Mouse (Mus musculus) layer of hippocampus, postnatal 10 days (tissue): ENCODE data around the gene Tmem132d. TPM values are rescaled to one million over a fixed set of nuclear protein-coding genes. Genes with fewer than 3 reads are reported as not detected.

Source experiments
- DNase-seq, 2 experiments: peaks; one replicate each; pipeline ENCODE4 v3.0.0; 2021; ENCODE audit warnings: low spot score in 2 of 2
- long read RNA-seq: library from polyadenylated mRNA; stranded (forward); transcript quantifications from one replicate; pipeline ENCODE4 v2.0.0, GENCODE M21; 2023
- total RNA-seq, 2 experiments: library from RNA; stranded (reverse); gene quantifications; 2 replicates each; pipeline ENCODE4 v1.2.3; 2021

Tmem132d gene
- total RNA-seq, result 10 to 100 TPM; 14.3 to 16.3 TPM
- long read RNA-seq, full-length matches to known transcripts, result 1 of 4 reads
- long read RNA-seq, partial matches to known transcripts, result 0 of 4 reads
- long read RNA-seq, other reads (novel, unspliced or antisense), result 3 of 4 reads

DNA sequence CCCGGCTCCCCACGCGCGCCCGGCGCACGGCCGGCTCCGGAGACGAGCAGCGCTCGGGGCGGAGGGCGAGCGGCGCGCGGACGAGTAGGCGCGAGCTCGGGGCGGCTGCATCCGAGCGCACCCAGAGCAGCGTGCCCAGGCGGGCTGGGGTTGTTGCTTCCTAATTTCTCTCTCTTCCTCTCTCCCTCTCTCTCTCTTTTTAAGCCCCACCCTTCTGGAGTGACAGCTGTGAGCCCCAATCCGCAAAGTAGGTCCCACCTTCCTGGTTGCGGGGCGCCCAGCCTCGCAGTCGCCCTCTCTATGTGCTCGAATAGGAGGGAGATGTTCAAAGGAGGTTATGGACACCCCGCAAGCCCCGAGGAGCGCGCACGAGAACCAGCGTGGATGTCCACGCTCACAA is at the start of gene Tmem132d:
Tmem132d (minus strand) TSS at position 162 of the 400 bp plus-strand sequence.
- DNase-seq, result peak; percentile 60 to 73

DNA sequence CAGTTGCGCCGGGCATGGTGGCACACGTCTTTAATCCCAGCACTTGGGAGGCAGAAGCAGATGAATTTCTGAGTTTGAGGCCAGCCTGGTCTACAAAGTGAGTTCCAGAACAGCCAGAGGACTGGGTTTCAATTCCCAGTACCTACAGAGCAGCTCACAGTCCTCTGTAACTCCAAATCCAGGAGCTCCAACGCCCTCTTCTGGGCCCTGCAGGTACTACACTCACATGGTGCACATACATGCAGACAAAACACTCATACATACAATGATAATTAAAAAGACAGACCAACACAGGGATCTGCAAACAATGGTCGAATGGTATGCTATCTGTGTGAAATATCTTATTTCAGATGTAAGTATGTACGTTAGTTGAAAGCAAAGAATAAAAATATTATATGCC is 47.9 kb upstream of the Tmem132d start:
- no peak for DNase-seq

DNA sequence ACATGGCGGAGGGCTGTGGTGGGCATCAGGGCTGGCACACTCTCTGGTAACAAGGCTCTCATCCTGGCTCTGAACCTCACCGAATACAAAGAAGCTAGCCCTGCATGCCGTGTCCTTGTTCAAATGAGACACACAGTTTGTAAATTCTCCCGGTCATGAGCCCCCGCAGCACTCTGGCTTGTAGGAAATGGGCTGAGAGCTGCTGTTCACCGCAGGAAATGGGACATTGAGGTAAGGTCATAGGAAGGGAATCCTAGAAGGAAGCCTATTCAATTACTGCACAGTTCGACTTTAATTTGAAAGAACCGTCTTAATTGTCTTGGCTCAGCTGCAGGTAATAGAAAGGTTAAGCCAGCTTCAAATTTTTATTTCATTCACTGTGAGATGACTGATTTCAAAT is 42.5 kb upstream of the Tmem132d start:
- no peak for DNase-seq

DNA sequence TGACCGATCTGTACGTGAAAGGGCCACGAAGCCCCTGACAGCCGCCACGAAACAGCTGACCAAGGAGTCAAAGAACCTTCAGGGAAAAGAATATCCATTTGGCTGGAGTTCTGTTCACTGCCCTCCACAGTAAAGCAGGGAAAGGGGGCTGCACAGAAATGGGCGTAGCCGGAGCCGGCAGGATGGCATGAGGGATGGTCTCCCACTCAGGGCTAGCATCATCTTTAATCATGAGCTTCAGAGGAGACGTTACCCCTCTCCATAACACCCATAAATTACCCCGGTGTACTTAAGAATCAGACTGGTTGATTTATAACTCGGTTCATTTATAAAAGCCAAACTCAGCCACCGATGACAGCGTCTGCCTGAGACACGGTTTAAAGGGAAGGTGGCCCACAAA is 36.9 kb upstream of the Tmem132d start:
- no peak for DNase-seq

DNA sequence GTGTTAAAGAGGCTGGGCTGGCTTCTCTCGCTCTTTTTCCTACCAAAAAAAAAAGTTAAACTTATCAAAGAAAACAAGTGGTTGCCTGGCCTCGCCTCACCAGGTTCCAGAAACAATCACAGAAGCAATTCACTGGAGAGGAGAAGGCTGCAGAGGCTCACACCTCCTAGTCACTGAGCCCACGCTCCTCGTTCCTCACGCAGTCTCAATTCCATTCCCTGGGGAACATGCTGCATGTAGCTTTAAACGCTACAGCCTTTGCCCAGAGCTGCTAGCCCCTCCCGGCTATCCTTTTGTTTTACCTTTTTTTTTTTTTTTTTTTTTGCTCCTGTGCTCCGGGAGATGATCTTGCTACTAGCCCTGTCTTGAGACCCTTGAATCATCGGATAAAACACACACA is 31.6 kb upstream of the Tmem132d start:
- DNase-seq, result no peak

DNA sequence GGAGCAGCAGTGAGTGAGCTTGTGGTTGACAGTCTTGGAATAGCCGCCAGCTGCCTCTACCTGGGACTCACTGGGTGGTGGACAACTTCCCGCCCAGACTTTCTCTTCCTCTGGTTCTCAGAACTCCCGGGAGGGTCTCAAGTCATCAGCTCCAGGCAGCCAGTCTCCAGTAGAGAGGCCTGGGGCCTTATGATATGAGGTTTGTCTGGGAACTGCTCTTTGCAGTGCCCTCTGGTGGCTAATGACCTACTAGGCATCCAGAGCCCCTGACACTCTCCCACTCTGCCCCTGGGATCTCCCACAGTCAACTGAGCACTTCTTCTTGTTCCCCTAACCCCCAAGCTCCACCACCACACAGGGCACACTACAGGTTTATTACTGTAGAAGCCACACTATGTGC is 27.7 kb upstream of the Tmem132d start:
- no peak for DNase-seq

DNA sequence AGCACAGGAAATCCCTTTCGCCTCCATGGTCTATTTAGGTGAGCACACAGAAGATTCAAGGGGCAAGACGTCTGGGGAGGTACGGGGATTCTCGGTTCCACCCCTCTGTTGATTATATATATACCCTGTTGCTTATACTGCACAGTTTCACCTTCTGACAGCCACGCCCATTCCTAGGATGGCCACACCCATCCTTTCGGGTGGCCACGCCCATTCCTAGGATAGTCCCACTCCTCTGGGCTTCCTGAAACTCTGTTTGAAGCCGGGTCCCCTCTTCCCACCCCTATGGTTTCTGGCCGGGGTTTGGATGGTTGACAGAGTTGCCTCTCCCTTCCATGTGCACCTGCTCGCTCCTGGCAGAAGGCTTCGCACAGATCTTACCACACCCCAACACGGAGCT is 22.9 kb upstream of the Tmem132d start:
- no peak for DNase-seq

DNA sequence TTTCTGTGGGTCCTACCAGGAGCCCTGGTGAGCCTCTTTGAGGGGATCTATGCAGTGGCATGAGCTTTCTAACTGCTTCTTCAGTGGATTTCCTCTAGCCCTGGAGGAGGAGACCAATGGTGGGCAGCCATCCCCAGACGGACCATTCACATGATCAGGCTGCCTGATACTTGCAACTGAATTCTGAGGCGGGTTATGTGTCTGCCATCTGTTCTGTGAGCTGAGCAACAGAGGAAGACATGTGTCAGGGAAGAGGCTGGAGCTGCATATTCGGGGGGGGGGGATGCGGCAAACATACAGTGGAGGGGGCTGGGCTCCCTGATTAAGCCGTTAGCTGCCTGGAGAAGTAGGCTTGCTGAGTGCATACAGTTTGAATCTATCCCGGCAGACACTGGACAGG is 19.3 kb upstream of the Tmem132d start:
- DNase-seq, result peak in 1 of 2 experiments; percentile 16

DNA sequence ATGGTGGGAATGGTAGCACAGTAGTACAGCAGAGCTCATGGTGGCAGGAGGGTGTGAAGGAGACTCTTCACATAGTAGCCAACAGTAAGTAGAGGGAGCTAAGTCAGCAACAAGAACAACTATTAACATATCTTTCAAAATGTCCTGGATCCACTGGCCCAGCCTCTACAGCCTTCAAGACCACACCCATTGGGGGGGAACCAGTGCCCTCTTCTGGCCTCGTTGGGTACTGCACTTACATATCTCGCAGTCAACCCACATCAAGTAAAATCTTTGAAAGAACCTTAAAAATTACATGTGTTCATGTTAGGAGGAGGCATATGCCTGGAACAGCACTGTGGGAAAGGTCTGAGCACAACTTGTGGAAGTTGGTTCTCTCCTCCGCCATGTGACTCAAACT is 17.9 kb upstream of the Tmem132d start:
- DNase-seq, result peak in 1 of 2 experiments; percentile 15

DNA sequence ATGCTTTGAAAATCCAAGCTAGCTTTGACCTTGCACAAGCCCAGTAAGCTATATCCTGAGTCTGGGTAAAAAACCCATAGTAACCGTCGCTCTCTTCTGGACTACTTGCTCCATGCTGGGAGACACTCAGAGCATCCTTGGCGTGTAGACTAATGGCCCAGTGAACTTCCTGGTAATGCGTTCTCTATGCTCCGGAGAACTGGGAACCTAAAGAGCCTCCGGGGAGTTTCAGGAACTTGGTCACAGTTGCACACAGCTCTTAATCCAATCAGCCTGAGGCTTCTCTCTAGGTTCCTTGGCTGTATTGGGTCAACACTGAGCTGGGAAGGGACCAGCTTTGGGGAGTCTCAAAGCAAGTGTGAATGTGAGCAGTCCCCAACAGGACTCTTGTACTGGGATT is 12.0 kb upstream of the Tmem132d start:
- no peak for DNase-seq

DNA sequence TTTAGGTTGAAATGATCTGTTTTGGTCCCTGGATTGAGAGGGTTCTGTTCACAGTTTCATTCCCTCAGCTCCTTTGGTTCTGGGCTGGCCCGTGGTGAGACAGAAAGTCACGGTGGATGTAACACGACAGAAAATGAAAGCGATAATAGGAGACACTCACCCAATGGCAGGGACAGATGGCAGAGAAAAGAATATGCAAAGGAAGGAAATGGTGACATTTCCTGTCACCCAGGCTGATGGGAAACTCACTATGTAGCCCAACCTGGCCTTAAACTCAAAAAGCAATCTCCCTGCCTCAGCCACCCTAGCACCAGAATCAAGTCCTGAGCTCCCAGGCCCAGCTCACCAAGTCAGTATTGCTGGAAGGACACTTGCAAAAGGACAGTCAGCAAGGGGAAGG is 11.0 kb upstream of the Tmem132d start:
- no peak for DNase-seq

DNA sequence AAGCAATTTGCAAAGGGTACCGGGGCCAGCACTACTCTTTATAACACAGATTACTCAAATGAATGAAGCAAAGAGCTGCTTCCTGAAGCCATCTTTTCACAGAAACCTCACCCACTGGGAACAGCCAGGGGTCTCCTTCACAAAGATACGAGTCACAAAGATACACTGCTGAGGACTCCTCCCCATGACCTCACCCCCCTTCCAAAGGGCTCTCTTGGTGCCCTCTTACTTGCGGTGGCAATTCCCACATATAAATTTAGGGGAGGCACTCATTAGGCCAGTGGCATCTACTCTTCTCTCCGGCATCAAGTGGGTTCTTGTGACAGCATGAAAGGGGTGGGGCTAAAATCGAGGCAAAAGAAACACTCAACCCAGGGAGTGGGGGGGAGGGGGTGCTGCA is 8.2 kb upstream of the Tmem132d start:
- no peak for DNase-seq

DNA sequence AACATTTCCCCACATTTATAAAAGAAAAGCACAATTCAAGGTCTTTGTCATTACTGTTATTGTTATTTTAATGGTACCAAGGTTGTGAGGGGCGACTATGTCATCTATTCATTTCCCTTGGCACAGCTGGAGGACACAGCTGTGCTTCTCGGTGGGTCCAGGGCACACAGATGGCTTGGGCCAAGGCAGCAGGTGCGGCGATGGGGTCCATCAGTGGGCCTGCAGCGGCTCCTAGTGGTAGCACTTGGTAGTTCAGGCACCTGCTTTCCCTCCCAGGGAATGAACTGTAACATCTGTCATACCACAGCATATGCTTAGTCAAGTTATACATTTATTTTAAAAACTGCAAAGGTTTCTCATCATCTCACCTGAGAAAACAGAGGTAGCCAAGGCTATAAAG is 7.0 kb upstream of the Tmem132d start:
- DNase-seq, result peak; percentile 76 to 84

DNA sequence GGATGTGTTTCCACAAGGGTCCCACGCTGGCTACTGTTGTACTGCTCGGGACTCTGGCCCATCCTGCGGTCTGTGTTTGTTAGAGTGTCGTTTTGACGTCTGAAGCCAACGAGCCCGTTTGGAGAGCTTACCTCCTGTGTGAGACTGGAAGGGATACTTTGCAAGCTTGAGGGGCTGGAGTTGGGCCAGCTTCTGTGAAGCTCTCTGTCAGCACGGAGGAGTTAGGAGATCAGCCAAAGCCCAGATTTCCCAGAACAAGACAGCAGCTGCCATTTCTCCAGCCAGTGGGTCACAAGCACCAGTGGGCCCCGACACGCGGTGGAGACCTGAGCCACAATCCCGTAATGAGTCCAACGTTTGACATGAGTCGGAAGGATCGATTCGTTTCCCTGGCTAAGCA is 5.2 kb upstream of the Tmem132d start:
- DNase-seq, result no peak

DNA sequence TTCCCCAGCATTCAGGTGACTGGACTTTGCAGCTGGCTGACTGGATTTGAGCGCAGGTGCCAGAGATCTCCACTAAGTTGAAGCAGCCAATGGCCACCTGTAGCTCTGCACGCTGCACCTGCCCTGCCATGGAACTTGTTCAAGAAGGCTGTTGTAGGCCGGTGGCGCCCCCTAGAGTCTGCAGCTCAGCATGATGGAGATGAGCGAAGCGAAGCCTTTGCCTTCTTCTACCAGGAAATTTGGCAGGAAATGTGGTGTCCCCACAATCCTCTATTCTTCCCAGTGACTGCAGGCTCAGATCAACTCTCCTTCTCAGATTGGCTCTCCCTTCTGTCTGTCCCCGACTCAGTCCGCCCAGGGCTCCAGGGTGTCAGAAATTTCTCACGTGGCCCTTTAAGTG is 4.0 kb upstream of the Tmem132d start:
- peak; percentile 86 to 88 for DNase-seq

DNA sequence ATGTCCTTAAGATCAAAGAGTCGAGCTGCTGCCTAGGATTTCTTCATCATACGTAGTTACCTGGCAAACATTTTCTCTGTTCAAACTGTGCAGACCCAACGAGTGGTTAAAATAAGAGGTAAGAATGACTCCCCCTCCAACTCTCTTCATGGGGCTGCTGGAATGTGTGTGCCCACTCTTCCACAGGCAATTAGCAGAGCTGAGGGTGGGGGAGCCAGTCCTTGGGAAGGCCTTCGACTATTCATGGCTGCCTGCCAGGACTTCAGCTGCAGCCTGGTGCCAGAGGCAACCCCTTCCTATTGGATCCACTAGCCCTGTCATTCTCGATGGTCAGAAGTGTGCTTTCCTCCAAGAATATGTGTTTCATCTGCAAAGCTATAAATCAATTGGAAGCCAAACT is 2.8 kb upstream of the Tmem132d start:
- no peak for DNase-seq

DNA sequence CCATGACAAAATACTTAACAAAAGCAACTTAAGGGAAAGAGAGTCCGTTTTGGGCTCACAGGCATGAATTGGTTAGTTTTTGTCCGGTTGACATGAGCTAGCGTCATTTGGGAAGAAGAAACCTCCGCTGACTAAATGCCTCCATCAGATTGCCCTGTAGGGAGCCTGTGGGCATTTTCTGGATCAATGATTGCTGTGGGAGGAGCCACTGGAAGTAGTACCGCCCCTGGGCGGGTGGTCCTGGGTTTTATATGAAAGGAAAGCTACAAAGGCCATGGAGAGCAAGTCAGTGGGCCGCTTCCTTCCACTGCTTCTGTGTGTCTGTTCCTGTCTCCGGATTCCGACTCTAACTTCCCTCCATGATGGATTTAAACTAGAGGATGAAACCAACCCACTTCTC is 909 bp upstream of the Tmem132d start:
- DNase-seq, result no peak

DNA sequence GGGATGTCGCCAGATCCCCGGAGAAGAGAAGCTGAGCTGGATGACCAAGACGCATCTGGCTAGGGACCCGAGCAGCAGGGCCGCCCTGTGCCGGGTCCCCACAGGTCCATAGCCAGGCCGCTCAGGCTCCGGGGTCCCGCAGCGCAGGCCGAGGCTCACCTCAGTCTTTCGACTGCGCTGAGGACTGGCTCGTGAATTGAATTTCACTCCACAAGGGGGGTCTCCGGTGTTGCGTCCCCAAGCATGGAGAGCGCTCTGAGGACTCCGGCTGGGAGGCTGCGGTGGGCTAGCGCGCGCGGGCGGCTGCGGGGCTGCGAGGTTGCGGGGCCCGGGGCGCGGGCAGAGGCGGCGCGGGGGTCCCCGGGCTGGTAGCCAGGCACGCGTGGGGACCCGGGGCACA is 455 bp downstream of the Tmem132d start:
- no peak for DNase-seq

DNA sequence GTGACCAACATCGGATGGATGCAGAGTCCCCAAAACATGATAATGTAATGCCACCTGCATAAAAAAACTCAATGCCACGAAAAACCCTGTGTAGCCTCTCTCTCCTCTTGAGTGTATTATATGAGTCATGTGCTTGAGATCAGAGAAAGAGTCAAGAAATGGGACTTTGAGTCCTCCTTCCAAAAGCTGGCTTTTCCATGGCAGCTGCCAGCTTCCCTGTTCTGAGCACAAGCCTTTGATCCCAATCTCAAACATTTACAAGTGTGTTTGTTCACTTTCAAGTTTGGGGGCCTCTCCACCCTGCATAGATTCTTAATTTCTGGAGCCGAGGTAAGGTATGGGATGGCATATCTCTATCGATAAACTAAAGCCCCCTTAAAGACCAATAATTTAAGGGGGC is 8.2 kb downstream of the Tmem132d start:
- no peak for DNase-seq

DNA sequence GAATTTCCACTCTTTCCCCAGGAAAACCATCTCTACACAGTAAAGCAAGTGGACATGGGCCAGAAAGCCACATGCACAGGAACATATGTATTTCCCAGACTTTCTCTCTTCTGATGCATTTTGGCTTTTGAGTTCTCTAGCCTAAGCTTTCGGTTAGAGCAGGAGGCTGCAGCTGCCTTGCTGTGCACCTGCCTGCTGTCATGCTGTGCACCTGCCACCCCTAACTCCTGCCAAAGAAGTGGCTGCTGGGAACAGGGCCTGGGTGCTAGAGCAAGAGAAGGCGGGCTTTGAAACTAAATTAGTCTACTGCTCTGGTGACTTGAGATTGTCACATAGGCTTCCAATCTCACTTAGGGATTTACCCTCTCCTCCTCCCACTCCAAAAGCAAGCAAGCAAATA is 8.7 kb downstream of the Tmem132d start:
- DNase-seq, result no peak

DNA sequence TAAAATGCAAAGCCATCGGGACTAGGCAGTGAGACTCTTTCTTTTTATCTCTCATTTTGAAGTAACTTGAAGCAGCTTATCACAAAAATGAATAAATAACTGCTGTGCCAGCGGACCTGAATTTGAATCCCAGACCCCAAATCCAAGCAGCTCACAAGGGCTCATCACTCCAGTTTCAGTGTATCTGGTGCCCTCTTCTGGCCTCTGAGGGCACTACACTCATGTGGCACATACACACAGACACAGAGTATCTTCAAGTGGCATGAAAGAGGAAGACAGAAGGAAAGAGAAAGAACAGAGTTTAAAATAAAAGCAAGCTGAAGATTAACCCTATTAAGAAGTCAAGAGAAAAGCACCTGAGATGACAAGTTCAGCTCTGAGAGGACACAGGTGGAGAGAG is 10.8 kb downstream of the Tmem132d start:
- DNase-seq, result no peak

DNA sequence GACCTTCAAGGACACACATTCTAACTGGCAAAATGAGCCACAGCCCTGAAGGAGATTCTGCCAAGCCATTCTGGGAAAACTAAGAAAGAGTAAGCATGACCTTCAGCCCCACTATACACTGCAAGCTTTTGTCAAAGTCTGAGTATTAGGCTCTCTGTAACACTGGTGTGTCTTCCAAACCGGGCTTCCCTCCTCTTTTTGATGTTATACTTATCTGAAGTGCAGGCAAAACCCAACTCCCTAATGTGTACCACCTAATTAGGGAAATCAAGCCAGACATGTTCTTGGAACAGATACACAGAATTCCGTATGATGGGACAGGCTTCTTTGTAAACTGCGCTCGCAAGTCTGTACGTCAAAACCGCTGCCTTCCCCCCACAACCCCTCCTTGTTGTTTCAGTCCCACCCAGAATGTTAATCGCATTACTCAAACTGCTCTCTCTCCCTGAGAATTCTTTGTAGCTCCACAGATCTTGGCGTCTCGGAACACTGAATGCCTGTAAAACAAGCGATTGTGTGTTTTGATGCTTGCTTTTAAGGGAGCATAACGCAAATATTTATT is 14.6 kb downstream of the Tmem132d start:
- DNase-seq, result no peak

DNA sequence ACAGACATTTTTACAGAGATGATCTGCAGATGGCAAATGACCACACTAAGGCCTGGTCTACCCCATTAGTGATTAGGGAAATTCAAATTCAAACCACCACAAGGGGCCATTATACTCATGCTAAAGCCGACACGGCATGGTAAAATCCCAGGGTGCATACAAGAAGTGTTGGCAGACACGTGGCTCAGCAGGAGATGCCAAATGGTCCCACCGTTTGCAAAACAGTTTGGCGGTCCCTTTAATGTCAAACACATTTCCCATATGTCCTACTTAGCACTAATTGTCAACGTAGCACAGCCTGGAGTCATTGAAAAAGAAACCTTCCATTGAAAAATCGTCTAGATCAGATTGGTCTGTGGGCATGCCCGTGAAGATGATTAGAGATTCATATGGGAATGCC is 18.8 kb downstream of the Tmem132d start:
- DNase-seq, result no peak

DNA sequence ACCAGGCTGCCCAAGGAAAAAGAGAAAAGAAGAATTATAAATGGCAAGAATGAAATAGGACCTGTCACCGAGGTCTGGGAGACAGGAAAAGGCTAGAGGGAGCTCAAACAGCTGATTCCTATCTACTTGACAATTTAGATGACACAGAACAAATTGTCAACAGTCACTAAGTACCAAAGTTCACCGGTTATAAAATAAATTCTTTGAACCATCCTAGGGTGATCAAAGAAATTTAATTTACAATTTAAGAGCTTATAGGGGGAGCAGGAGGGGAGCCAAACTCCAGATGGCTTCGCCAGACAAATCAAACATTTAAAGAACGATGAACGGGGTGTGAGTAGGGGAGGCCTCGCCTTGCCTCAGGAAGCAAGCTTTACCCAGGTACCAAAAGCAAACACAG is 20.6 kb downstream of the Tmem132d start:
- no peak for DNase-seq
